Mouse (Mus musculus): ENCODE measurements around the gene Gna15. TPM values are rescaled to one million over a fixed set of nuclear protein-coding genes. Genes with fewer than 3 reads are reported as not detected.

Gene Gna15
- total and polyA plus RNA-seq, 3 experiments, result 23.0 to 142 (median 33.0) TPM

GRCm38 (mm10) chr10:81483983-81484382 is 40.0 kb downstream of the Gna15 start (continued):
- peak; percentile 19; the same call in 1 of the 2 replicates for TF ChIP-seq ZC3H11A (IDR thresholded peaks at IDR 0.05; ENCODE audit: low read depth, low read length)

- DNase-seq (ENCODE audit: low read depth, low spot score), result peak; percentile 62
- peak within 1 kb of the TSS; percentile 44 for H3K9ac ChIP-seq (ENCODE audit: control insufficient read depth, low read depth, low read length, poor library complexity, severe bottlenecking)
Observed at GRCm38 (mm10) chr10:81482533-81482889, 41.5 kb downstream of the Gna15 start, which contains the start of gene Celf5. Celf5 (minus strand) TSS chr10:81482709.

GRCm38 (mm10) chr10:81481605-81482532 is 42.2 kb downstream of the Gna15 start:
- H3K27me3 ChIP-seq (ENCODE audit: control insufficient read depth in 1 of 2, insufficient read depth in 2 of 2, low read length in 2 of 2), result no peaks in the 10 kb centered on the region
- H3K36me3 ChIP-seq (ENCODE audit: control insufficient read depth in 1 of 2, insufficient read depth in 2 of 2, low read length in 2 of 2), result no peaks in the 10 kb centered on the region
- H3K9me3 ChIP-seq (replicated peaks; ENCODE audit: insufficient read depth, low read length), result no peaks in the 10 kb centered on the region
- no peak for DNase-seq (ENCODE audit: low read depth, low spot score)
- no peak overlapping the region for H3K27ac ChIP-seq (ENCODE audit: control insufficient read depth, low read depth, low read length)
- H3K79me2 ChIP-seq (ENCODE audit: control insufficient read depth, insufficient read depth, low read length, poor library complexity), result no peaks in the 10 kb centered on the region
- peak overlapping the region; percentile 44; the same call in 1 of the 2 replicates for H3K9ac ChIP-seq (ENCODE audit: control insufficient read depth, low read depth, low read length, poor library complexity, severe bottlenecking)
- H3K4me1 ChIP-seq (ENCODE audit: control insufficient read depth in 1 of 2, insufficient read depth in 2 of 2, low read length in 2 of 2), result peaks cover 0 to 14% of the 10 kb centered on the region in 2 experiments; a peak in 2 of 4 replicates
- peak overlapping the region in 1 of 2 experiments; percentile 45; a peak in 3 of 4 replicates for H3K4me3 ChIP-seq (ENCODE audit: control insufficient read depth in 1 of 2, insufficient read depth in 1 of 2, low read depth in 2 of 2, low read length in 2 of 2)
- TF ChIP-seq MEF2A (IDR thresholded peaks at IDR 0.05; ENCODE audit: extremely low read depth, insufficient replicate concordance, low read depth, low read length, poor library complexity, severe bottlenecking) (no peak), GATA1 (IDR thresholded peaks at IDR 0.05; ENCODE audit: low read depth, low read length) (no peak), ZMIZ1 (IDR thresholded peaks at IDR 0.05; ENCODE audit: low read depth, low read length) (no peak), MAFK (IDR thresholded peaks at IDR 0.05; ENCODE audit: borderline replicate concordance, low read depth, low read length) (no peak), MYC (IDR thresholded peaks at IDR 0.05; ENCODE audit: low read depth, low read length) (no peak), HCFC1 (IDR thresholded peaks at IDR 0.05; ENCODE audit: low read depth, low read length) (no peak), NRF1 (IDR thresholded peaks at IDR 0.05; ENCODE audit: insufficient read depth, low read depth, low read length, poor library complexity, severe bottlenecking) (no peak), ZC3H11A (IDR thresholded peaks at IDR 0.05; ENCODE audit: low read depth, low read length) (no peak), RAD21 (IDR thresholded peaks at IDR 0.05; ENCODE audit: low read depth, low read length) (no peak), UBTF (IDR thresholded peaks at IDR 0.05; ENCODE audit: borderline replicate concordance, insufficient read depth, low read depth, low read length) (no peak), SIN3A (IDR thresholded peaks at IDR 0.05; ENCODE audit: low read length) (no peak), TAL1 (IDR thresholded peaks at IDR 0.05; ENCODE audit: low read length) (no peak), SMC3 (IDR thresholded peaks at IDR 0.05; ENCODE audit: low read depth, low read length) (no peak), MXI1 (IDR thresholded peaks at IDR 0.05; ENCODE audit: low read depth, low read length) (no peak), MAX (IDR thresholded peaks at IDR 0.05; ENCODE audit: low read length) (no peak)

More at GRCm38 (mm10) chr10:81482533-81482889, 41.5 kb downstream of the Gna15 start, which contains the start of gene Celf5:
- Histone ChIP-seq H3K79me2 (ENCODE audit: control insufficient read depth, insufficient read depth, low read length, poor library complexity) (no peaks in the 10 kb centered on the region), H3K27me3 (ENCODE audit: control insufficient read depth in 1 of 2, insufficient read depth in 2 of 2, low read length in 2 of 2) (no peaks in the 10 kb centered on the region), H3K4me1 (ENCODE audit: control insufficient read depth in 1 of 2, insufficient read depth in 2 of 2, low read length in 2 of 2) (peaks cover 0 to 14% of the 10 kb centered on the region in 2 experiments; a peak in 2 of 4 replicates), H3K27ac (ENCODE audit: control insufficient read depth, low read depth, low read length) (no peak within 1 kb of the TSS), H3K9me3 (replicated peaks; ENCODE audit: insufficient read depth, low read length) (no peaks in the 10 kb centered on the region), H3K4me3 (ENCODE audit: control insufficient read depth in 1 of 2, insufficient read depth in 1 of 2, low read depth in 2 of 2, low read length in 2 of 2) (peak within 1 kb of the TSS; percentile 45 to 49; a peak in 3 of 4 replicates), H3K36me3 (ENCODE audit: control insufficient read depth in 1 of 2, insufficient read depth in 2 of 2, low read length in 2 of 2) (no peaks in the 10 kb centered on the region)
- TF ChIP-seq ZMIZ1 (IDR thresholded peaks at IDR 0.05; ENCODE audit: low read depth, low read length) (no peak), MAZ (IDR thresholded peaks at IDR 0.05; ENCODE audit: low read depth, low read length) (peak; percentile 100), CHD2 (IDR thresholded peaks at IDR 0.05; ENCODE audit: low read length) (no peak), BHLHE40 (IDR thresholded peaks at IDR 0.05; ENCODE audit: borderline replicate concordance, low read depth, low read length) (no peak), NELFE (IDR thresholded peaks at IDR 0.05; ENCODE audit: low read depth, low read length) (no peak), POLR2A (IDR thresholded peaks at IDR 0.05; ENCODE audit: control insufficient read depth in 1 of 2, insufficient read depth in 1 of 2, low read depth in 1 of 2, low read length in 2 of 2, poor library complexity in 1 of 2) (no peak), MXI1 (IDR thresholded peaks at IDR 0.05; ENCODE audit: low read depth, low read length) (no peak), TCF12 (IDR thresholded peaks at IDR 0.05; ENCODE audit: low read depth, low read length) (no peak), RAD21 (IDR thresholded peaks at IDR 0.05; ENCODE audit: low read depth, low read length) (peak; percentile 8), UBTF (IDR thresholded peaks at IDR 0.05; ENCODE audit: borderline replicate concordance, insufficient read depth, low read depth, low read length) (no peak), ZC3H11A (IDR thresholded peaks at IDR 0.05; ENCODE audit: low read depth, low read length) (no peak), POLR2AphosphoS2 (IDR thresholded peaks at IDR 0.05; ENCODE audit: low read length) (no peak), ZNF384 (IDR thresholded peaks at IDR 0.05; ENCODE audit: low read depth, low read length) (no peak), USF1 (IDR thresholded peaks at IDR 0.05; ENCODE audit: low read depth, low read length) (no peak), POLR2AphosphoS5 (IDR thresholded peaks at IDR 0.05; ENCODE audit: borderline replicate concordance, low read depth, low read length) (no peak), E2F4 (IDR thresholded peaks at IDR 0.05; ENCODE audit: borderline replicate concordance, low read depth, low read length) (no peak), JUND (IDR thresholded peaks at IDR 0.05; ENCODE audit: low read depth, low read length) (no peak), HCFC1 (IDR thresholded peaks at IDR 0.05; ENCODE audit: low read depth, low read length) (no peak), GABPA (IDR thresholded peaks at IDR 0.05; ENCODE audit: low read depth, low read length) (no peak), MAX (IDR thresholded peaks at IDR 0.05; ENCODE audit: low read length) (no peak), ZKSCAN1 (IDR thresholded peaks at IDR 0.05; ENCODE audit: low read depth, low read length) (no peak), NRF1 (IDR thresholded peaks at IDR 0.05; ENCODE audit: insufficient read depth, low read depth, low read length, poor library complexity, severe bottlenecking) (no peak), ETS1 (IDR thresholded peaks at IDR 0.05; ENCODE audit: low read depth, low read length) (no peak), RCOR1 (IDR thresholded peaks at IDR 0.05; ENCODE audit: low read depth, low read length) (no peak), EP300 (IDR thresholded peaks at IDR 0.05; ENCODE audit: low read depth in 1 of 2, low read length in 2 of 2) (no peak), CTCF (IDR thresholded peaks at IDR 0.05 in 2 of 3, conservative IDR thresholded peaks at IDR 0.05 in 1 of 3; ENCODE audit: control insufficient read depth in 1 of 3, insufficient read depth in 1 of 3, low read depth in 2 of 3, low read length in 3 of 3, poor library complexity in 1 of 3, severe bottlenecking in 1 of 3) (peak; percentile 51 to 95 (median 83); a peak in 5 of 6 replicates), GATA1 (IDR thresholded peaks at IDR 0.05; ENCODE audit: low read depth, low read length) (no peak), SMC3 (IDR thresholded peaks at IDR 0.05; ENCODE audit: low read depth, low read length) (0 out of 2 replicates have a peak, but pooled peaks have one; percentile 23), MAFK (IDR thresholded peaks at IDR 0.05; ENCODE audit: borderline replicate concordance, low read depth, low read length) (no peak), MYB (IDR thresholded peaks at IDR 0.05; ENCODE audit: low read depth, low read length) (no peak)

Data from MEL (cell line).